Mouse (Mus musculus) testis, postnatal 10 days (tissue): Measurements from ENCODE around the gene Pjvk.
A peak's percentile ranks its signal among the peaks of the same experiment; 100 is the strongest.

ENCODE experiments used
- DNase-seq: peaks from one replicate; pipeline ENCODE4 v3.0.0; 2021; ENCODE audit warnings: low spot score

The Pjvk gene

DNA sequence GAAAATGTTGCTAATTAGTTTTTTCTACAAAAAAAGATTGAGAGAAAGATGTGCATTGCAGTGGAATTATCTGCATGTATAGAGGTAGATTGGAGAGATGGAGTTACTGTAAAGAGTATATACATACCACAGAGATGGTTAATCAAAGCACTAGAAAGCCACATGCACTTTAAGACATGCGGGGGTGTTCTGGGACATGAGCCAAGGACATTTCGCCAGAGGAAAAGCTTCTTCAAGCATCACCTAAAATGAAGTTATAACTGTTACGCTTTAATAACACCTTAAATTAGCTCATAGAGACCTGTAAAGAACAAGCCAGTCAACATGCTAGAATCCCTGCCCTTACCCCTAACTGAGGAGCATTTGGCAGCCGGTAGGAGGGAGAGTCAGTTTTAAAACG, 18.9 kb downstream of the Pjvk start:
- no peak for DNase-seq

DNA sequence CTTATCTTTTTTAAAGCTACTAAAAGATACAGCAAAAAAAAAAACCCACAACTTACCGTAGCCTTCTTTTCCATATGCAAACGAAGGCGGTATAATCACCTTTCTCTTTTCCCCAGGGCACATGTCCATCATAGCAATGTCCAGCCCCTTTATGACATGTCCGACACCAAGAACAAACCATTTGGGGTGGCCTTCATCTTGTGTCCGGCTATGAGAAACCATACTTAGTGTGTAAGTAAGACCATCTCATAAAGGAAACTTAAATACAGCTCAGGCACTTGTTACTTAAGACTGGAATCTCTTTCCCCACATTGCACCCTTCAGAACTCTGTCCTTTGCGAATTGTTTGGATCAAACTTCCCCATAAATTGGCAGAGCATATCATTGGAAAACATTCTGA, 23.4 kb downstream of the Pjvk start:
- no peak for DNase-seq

DNA sequence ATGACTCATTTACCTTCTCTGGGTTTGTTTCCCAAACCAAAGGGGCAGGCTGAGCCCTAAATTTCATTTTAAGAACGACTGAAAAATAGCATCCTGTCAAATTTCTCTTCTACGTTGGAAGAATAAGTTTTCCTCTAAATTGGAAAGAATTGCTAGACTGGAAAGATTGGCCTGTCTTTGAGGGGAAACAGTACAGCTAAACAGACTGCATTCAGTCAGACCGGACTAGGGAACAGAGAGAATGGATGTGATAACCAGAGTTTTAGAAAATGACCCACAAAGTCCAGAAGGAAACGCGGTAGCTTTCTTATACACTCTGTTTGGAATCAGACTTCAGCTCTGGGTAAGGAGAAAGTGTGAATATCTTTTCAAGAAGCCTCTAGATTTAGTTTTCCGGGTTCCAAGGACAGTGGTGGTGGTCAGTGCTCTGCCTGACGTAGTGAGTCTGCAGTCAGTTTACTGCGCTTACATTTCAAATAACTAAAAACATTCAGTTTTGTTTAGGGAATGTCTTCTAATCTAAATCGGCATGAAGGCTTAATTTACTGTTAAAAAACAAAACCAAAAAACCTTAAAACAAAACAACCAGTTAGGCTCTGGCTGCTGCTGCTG, 24.0 kb downstream of the Pjvk start:
- DNase-seq: no peak

DNA sequence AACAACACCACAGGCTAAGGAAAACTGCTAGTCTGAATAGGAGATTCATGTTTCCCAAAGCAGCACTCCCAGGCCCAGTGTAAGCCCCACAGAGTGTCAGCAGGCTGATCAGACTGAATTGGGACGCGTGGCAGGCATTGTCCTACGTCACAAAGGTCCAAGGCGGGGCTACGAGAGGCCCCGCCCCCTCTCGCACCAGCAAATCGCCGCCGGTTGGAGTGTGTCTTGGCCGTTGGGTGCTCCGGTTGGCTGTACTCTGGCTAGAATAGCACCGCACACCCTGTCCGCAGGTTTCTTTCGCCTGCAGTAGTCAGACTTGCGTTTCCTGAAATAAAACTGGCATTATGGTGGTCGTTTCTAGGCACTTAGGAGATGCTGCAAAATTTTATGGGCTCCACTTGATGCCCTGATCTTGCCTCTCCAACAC, 24.7 kb downstream of the Pjvk start, which contains the start of gene Fkbp7:
Gene Fkbp7, minus strand, starts transcription at position 151 of the 427 bp plus-strand sequence.
- peak; percentile 95 for DNase-seq

DNA sequence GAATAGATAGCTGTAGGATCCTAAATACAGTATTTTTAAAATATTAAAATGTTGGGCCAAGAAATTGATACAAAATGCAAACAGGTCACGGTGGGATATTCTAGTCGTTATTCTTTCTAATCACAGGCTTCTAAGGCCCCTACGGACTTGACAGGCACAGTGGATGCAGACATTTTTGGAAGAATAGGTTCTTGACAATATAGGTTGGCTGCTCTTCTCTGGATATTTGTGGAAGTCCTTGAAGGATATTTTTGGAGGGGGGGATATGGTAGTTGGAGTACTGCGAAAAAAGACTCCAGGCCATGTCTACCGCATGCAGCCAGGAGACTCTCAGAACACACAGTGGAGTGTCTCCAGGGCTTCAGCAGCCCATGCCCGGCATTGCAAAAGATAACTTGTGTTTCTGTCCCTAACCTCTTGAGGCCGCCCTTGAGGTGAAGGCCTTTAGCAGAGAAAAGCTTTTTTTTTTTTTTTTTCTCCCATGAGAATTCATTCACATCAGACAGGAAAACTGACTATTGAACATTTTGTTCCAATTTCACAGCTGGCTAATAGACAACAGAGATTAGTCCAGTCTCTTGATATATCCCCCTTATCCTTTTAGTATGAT, 25.3 kb downstream of the Pjvk start:
- peak; percentile 71 for DNase-seq

DNA sequence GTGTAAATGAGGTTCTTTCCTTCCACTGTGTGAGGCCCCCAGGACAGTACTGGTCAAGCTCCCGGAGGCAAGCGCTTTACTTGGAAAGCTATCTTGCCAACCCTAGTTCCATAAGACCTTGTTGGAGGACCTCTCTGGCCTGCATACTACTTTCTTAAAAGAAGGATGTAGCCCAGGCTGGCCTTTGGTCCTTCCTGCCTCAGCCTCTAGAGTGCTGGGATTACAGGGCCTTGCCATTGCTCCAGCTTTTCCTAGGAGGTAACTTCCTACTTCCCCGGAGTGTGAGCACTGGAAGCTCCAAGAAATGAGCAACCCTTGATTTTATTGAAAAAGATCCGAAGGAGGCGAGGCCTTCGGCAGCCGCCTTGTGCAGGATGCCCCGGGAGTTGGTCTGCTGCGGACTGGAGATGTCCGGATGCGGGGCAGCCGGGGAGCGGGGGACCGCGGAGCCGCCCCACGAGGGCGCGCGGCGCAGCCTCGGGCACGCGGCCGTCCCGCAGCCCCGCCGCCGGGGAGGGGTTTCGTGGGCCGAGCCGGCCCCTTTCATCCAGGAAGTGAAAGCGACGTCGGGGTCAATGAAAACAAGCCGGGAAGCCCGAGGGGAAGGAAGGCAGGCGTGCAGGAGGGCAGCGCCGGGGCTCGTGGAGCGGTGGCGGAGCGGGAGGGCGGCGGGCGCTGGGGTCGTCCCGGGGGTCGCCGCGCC, 26.6 kb downstream of the Pjvk start, which contains the start of gene Plekha3:
Gene Plekha3, plus strand, starts transcription at position 557 of the 703 bp plus-strand sequence.
- peak; percentile 85 for DNase-seq

DNA sequence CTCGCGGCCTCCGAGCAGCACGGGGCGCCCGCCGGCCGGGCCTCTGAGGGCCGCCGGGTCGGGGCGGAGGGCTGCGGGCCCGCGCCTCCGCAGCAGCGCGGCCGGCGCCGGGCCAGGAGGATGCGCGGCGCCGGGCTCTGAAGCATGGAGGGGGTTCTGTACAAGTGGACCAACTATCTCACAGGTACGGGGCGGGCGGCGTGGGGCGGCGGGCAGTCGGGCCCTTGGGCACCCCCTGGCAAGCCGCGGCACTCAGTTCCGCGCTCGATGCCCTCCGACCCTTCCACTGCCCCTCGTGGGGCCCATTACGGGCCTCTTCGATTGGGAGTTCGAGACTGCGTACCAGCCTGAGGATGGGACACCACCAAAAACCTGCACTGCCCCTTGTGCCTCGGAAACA, 27.2 kb downstream of the Pjvk start:
- DNase-seq: no peak

DNA sequence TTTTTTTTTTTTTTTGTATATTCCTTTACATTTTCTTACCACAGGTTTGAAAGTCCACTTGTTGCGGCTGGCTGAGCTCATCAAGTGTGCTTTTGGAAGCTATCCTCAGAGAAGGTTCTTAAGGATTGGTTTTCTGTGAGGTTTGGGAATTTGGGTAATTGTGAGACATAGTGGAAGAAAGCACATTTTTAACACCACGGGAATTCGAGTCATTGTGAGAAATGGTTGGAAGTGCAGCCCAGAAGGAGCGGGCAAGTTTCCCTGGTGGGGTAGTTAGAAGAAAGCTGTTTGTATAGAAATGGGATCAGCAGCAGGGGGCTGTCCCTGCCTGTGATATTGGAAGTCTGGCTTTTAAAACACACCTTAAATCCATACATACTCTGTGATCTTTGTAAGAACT, 27.7 kb downstream of the Pjvk start:
- no peak for DNase-seq

DNA sequence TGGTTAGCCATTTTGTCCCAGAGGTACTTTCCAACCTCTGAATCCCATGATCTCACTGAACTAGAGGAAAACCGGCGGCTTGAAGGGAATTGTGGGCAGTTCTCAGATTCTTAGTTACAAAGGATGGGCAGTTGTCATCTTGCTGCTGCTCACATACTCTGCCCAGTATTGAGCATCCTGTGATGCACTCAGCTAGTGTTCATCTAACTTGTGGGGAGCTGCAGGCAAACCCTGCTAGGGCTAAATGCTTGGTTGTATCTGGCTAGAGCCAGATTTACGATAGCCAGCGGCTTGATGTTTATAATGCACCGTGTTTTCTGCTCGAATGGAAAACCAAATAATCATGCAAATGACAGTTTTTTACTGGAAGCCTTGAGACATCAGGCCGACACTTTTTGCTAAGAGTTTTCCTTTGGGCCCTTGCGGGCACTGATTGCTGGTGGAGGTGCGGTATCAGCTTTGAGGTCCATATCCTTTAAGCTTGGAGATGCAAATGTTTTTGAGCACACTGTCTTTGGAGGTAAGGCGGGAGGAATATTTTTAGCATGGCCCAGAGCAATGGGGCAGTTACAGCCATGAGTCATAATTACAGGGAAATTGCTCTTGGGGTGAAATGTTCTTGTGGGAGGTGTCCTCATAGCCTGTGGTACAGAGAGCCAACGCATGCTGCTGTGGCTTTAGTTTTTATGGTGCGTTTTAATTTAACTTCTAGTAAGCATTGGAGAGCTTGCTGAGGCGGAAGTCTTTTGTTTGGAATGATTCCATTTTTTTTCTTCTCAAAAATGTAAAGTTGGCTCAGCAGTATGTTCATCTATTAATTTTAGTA, 28.3 kb downstream of the Pjvk start:
- DNase-seq: no peak

DNA sequence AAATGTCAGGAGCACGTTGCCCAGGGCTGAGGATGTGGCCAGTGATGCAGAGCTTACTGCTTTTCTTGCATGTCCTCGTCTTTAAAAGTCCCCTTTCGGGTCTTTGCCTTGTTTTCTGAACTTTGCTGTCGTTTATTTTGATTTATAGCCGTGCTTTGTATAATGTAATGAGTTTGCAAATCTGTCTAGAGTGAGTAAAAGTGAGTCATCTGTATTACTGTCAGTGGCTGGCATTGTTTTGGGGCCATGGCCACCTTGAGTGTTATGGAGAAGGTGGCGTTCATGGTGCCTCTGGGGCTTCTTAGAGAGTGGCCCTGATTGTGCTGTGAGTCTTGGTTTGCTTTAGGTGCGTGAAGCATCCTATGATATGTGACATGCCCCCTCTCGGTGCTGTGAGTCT, 34.0 kb downstream of the Pjvk start:
- DNase-seq: no peak

DNA sequence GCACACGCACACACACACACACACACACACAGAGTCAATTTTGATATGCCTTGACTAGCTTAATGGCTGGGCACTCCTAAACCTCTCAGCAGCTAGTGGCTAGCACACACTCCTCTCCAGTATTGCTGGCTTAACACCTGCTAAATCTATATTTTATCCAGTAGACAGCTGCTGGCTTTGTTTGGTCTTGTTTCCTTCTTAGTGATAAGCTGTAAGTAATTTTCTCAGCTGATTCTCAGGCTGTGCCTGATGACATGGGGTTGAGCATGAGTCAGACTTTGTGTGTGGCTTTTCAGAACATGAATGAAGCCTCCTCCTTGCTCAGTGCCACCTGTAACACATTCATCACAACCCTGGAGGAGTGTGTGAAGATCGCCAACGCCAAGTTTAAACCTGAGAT, 38.7 kb downstream of the Pjvk start:
- no peak for DNase-seq

DNA sequence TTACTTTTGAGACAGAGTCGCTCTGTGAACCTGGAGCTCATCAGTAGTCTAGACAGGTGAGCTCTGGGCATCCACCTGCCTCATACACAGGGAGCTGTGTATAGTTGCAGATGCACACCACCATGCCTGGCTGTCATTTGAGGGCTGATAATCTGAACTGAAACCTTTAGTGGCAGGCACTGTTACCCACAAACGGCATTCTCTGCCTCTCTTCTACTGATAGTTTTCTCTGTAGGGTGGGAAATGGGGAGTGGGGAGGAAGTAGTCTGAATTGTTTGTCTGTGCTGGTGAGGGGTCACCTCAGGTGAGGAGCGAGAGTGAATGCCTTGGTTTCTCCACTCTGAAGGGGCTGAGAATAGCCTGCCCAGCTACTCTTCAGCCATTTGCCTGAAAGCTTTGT, 39.3 kb downstream of the Pjvk start:
- DNase-seq: no peak

DNA sequence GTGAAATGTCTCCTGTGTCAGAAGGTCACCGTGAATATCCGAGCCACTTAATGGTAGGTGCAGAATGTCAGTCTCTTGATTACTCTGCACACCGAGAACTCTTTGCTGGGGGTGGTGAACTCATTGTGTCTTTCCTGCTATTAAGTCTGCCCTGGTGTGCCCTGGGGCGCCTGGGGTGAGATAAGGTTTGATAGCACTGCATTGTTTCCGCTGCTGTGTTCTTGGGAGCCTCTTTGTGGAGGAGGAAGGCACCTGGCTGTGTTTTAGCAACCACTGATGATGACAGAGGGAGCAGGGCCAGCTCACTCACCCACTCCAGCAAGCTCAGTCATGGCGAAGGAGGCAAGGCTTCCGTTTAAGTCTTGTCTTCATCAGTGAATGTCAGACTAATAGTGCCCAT, 39.9 kb downstream of the Pjvk start:
- DNase-seq: no peak

DNA sequence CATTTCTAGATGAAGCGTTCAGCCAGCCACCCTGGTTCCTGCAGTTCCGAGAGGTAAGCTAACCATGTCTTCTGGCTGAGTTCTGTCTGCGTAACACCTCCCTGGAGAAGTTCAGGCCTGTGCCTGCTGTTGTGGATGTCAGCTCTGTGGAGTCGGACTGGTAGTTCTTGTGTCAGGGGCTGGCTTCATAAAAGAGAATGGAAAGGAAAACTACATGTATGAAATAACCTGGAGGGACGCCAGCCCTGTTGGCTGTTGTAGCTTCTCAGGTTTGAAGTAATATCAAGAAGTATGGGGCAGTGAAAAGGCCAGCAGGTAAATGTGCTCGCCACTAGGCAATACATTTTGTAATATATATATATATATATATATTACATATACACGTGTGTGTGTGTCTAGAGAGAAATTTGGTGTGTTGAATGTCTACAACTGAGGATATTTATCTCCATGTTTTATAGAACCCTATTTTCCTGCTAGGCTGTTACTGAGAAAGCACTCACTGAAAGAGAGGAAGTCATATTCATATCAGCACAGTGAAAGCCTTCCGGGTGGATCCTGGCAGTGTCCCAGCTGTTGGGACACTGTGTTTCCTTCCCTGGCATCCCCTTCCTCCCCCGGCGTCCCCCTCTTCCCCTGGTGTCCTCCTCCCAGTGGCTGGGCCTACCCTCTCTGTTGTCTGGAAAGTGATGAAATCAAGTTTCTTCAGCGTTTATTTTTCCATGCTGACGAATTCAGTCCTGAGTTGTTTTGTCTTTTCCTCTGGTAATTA, 42.3 kb downstream of the Pjvk start:
- DNase-seq: peak; percentile 77

DNA sequence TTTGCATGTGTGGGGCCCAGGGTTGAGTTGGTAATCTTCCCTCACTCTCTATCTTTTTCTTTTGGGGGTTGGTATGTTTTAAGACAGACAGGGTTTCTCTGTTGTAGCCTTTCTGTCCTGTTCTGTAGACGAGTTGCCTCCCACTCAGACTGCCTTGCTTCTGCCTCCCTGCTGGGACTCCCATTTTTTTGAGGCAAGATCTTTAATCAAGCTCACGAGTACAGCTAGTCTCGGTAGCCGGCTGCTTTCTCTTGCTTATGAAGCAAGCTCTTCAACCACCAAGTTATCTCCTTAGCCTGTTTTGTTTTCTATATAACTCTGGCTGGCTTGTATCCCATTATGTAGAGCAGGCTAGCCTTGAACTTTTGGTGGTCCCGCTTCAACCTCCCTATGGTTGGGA, 45.5 kb downstream of the Pjvk start:
- no peak for DNase-seq

DNA sequence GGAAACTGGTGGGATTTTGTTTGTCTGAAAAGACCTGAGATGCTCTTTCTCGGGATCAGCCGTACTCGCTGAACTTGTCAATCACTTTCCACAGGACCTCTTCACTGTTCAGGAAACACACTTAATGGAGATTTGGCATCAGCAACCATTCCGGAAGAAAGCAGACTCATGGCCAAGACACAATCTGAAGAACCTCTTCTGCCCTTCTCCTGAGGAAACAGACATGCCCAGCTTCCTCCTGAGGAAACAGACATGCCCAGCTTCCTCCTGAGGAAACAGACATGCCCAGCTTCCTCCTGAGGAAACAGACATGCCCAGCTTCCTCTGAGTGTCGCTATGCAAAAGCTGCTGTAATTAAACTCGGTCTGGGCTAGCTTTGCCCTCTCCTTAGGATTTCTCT, 47.0 kb downstream of the Pjvk start:
- DNase-seq: no peak

DNA sequence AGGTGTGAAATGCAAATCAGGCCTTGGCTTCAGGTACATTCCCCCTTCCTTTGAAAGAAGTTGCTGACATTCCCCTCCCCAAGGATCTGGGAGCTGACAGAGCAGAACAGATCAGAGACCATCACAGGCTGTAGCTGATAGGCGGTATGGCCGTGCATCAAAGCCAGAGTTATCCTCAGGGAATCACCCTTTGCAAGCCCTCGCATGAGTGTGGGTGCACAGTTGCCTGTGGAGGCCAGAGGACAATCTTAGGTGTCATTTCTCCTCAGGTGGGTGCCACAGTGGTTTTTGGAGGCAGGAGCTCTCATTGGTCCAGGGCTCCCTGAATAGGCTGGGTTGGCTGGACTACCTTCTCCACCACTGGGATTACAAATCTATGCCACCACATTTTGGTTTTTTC, 53.9 kb downstream of the Pjvk start:
- no peak for DNase-seq

DNA sequence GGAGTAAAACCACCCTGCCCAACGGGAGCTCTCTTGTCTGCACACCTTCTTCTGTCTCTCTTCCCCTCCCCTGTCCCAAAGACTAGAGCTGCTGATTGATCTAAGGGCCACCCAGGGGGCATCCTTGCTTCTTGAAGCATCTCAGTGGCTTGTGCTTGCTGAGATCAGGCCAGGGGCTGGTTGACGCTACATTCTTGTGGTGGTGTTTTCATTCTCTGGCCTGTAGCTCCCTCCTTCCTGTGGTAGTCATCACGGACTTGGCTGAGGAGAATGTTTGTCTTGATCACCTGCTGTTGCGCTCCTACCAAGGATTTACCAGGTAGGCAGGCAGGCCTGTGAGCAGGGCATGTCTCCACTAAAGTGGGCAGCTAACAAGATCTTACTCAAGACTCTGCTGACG, 54.5 kb downstream of the Pjvk start:
- DNase-seq: no peak

DNA sequence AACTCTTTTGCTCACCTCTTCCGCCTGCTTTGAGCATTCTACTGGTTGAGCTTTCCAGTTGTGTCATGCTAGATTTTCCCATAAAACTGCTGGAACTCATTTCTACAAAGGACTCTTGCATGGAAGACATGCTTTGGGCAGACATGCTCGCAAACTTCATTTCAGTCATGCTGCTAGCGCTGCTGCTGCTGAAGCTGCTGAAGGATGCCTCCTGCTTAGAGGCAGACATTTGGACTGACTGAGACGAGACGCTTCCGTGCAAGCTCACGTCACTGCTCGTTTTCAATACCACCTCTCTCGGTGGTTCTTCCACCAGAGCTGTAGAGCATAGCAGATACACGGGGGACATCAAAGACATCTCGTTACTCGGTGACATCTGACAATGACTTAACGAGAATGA, 57.4 kb downstream of the Pjvk start:
- no peak for DNase-seq
